Mouse (Mus musculus) induced T-regulatory cell, adult 2 months (primary cell): ENCODE data around the gene Use1.

ENCODE experiments used
- DNase-seq: peaks from one replicate; pipeline ENCODE4 v3.0.0-alpha.2; 2012; ENCODE audit warnings: low read depth

Use1 gene

GRCm38 (mm10) chr8:71379008-71379407 lies 12.4 kb downstream of the Use1 start:
- no peak for DNase-seq

- DNase-seq = no peak
Measured at GRCm38 (mm10) chr8:71379512-71380075, 12.9 kb downstream of the Use1 start.

- DNase-seq = peak; percentile 46
Measured at GRCm38 (mm10) chr8:71380178-71381171, 13.8 kb downstream of the Use1 start.

GRCm38 (mm10) chr8:71381421-71381970 lies 14.8 kb downstream of the Use1 start, which contains the start of gene Nr2f6:
Nr2f6 (minus strand) TSS chr8:71381960.
- peak; percentile 65 for DNase-seq

GRCm38 (mm10) chr8:71381971-71382961 lies 15.6 kb downstream of the Use1 start:
- DNase-seq = peak; percentile 85

GRCm38 (mm10) chr8:71383396-71383795 lies 16.7 kb downstream of the Use1 start:
- no peak for DNase-seq

- DNase-seq = no peak
Measured at GRCm38 (mm10) chr8:71383860-71384259, 17.2 kb downstream of the Use1 start.

- no peak for DNase-seq
Measured at GRCm38 (mm10) chr8:71385212-71385835, 18.7 kb downstream of the Use1 start.

GRCm38 (mm10) chr8:71388267-71388666 lies 21.6 kb downstream of the Use1 start:
- DNase-seq = no peak

GRCm38 (mm10) chr8:71391696-71392095 lies 25.0 kb downstream of the Use1 start:
- no peak for DNase-seq

GRCm38 (mm10) chr8:71392391-71392790 lies 25.7 kb downstream of the Use1 start:
- no peak for DNase-seq

GRCm38 (mm10) chr8:71392871-71393270 lies 26.2 kb downstream of the Use1 start:
- DNase-seq = no peak

- no peak for DNase-seq
Measured at GRCm38 (mm10) chr8:71394481-71394880, 27.8 kb downstream of the Use1 start.

GRCm38 (mm10) chr8:71395071-71395470 lies 28.4 kb downstream of the Use1 start:
- DNase-seq = no peak

- no peak for DNase-seq
Measured at GRCm38 (mm10) chr8:71395629-71396028, 29.0 kb downstream of the Use1 start, which contains the start of gene Ushbp1. Ushbp1 (minus strand) TSS chr8:71395802.

GRCm38 (mm10) chr8:71396639-71397305 lies 30.1 kb downstream of the Use1 start, which contains the start of gene Babam1:
Babam1 (plus strand) TSS chr8:71396861.
- peak; percentile 97 for DNase-seq

GRCm38 (mm10) chr8:71397701-71398100 lies 31.1 kb downstream of the Use1 start:
- no peak for DNase-seq

GRCm38 (mm10) chr8:71400826-71401225 lies 34.2 kb downstream of the Use1 start:
- no peak for DNase-seq

- DNase-seq = no peak
Measured at GRCm38 (mm10) chr8:71401454-71401853, 34.8 kb downstream of the Use1 start.

- no peak for DNase-seq
Measured at GRCm38 (mm10) chr8:71402446-71402964, 35.9 kb downstream of the Use1 start.
